ENCODE assay signal across 22 mouse cellular contexts in genomic region chr10:126267321-126267998, GRCm38 (mm10).
DNase-seq lines count a peak whose midpoint lies in the region; ATAC-seq and TF ChIP-seq lines count a peak whose summit lies in the region.
"Had no signal": no experiment of that assay in that cellular context is flagged by ENCODE, and none has a peak within 500 bp of the region (broad histone marks: within the 10 kb centered on the region; RNA-seq: fewer than 3 reads in every experiment).

No protein-coding gene starts in this region.

- WGBS in heart, embryonic 10.5 days: 76% methylated on average over 2 of the region's 2 CpGs
- 76% methylated on average over 2 of the region's 2 CpGs for WGBS in heart, embryonic 11.5 days (ENCODE audit: insufficient replicate concordance)
- 91% methylated on average over 2 of the region's 2 CpGs for WGBS in hindbrain, postnatal 0 days

- ATAC-seq in heart, embryonic 11.5 days (replicated peaks; ENCODE audit: insufficient number of reproducible peaks, low FRiP score, low TSS enrichment): no peak
- ATAC-seq in hindbrain, postnatal 0 days: no peak
- ATAC-seq: forebrain, embryonic 16.5 days; intestine, embryonic 16.5 days had no signal

- H3K4me3 ChIP-seq in heart, embryonic 10.5 days: no peak overlapping the region
- H3K4me3 ChIP-seq in heart, embryonic 11.5 days (ENCODE audit: low read depth, low read length): no peak overlapping the region
- no peak overlapping the region for H3K4me3 ChIP-seq in hindbrain, postnatal 0 days (ENCODE audit: low read length)
- H3K4me3 ChIP-seq: heart, adult 2 months; heart, embryonic 15.5 days; hindbrain, embryonic 15.5 days; limb, embryonic 13.5 days; liver, embryonic 13.5 days; midbrain, embryonic 12.5 days had no signal

- peak; percentile 57 to 59 for DNase-seq in adrenal gland, adult (ENCODE audit: inconsistent age in 2 of 2, low spot score in 1 of 2)
- no peak for DNase-seq in adrenal gland, postnatal 25 days
- DNase-seq in heart, embryonic 10.5 days (ENCODE audit: low spot score): peak; percentile 24
- DNase-seq in right cerebral cortex, adult 18-20 months: peak; percentile 29
- DNase-seq in right cerebral cortex, postnatal 25 days: no peak
- DNase-seq in hindbrain, postnatal 0 days (ENCODE audit: low spot score): no peak
- DNase-seq in ovary, adult 18-20 months (ENCODE audit: low spot score): no peak
- DNase-seq: cerebellum, adult 9-10 months; gastrocnemius, postnatal 25 days; heart, adult 2 months; heart, postnatal 4 days; kidney, postnatal 25 days; liver, embryonic 13.5 days; lung, adult 2 months; lung, postnatal 14 days had no signal

- H3K27me3 ChIP-seq in heart, embryonic 10.5 days (ENCODE audit: insufficient read depth, poor library complexity, severe bottlenecking): no peaks in the 10 kb centered on the region
- no peaks in the 10 kb centered on the region for H3K27me3 ChIP-seq in heart, embryonic 11.5 days (ENCODE audit: control insufficient read depth, insufficient read depth, low read length)
- no peaks in the 10 kb centered on the region for H3K27me3 ChIP-seq in hindbrain, postnatal 0 days (ENCODE audit: insufficient read depth, low read length)
- H3K27me3 ChIP-seq: heart, embryonic 15.5 days; hindbrain, embryonic 15.5 days; limb, embryonic 13.5 days; liver, embryonic 13.5 days; midbrain, embryonic 12.5 days had no signal

- H3K36me3 ChIP-seq in heart, embryonic 10.5 days: no peaks in the 10 kb centered on the region
- no peaks in the 10 kb centered on the region for H3K36me3 ChIP-seq in heart, embryonic 11.5 days (ENCODE audit: control insufficient read depth, insufficient read depth, low read length)
- no peaks in the 10 kb centered on the region for H3K36me3 ChIP-seq in hindbrain, postnatal 0 days (ENCODE audit: insufficient read depth, low read length)
- H3K36me3 ChIP-seq: heart, embryonic 15.5 days; hindbrain, embryonic 15.5 days; limb, embryonic 13.5 days; liver, embryonic 13.5 days; midbrain, embryonic 12.5 days had no signal

- no peak overlapping the region for H3K27ac ChIP-seq in heart, embryonic 10.5 days
- H3K27ac ChIP-seq in heart, embryonic 11.5 days (ENCODE audit: low read depth, low read length): no peak overlapping the region
- H3K27ac ChIP-seq in hindbrain, postnatal 0 days: no peak overlapping the region
- H3K27ac ChIP-seq: heart, adult 2 months; heart, embryonic 15.5 days; hindbrain, embryonic 15.5 days; limb, embryonic 13.5 days; liver, embryonic 13.5 days; midbrain, embryonic 12.5 days had no signal

- H3K9me3 ChIP-seq in heart, embryonic 10.5 days: no peaks in the 10 kb centered on the region
- no peaks in the 10 kb centered on the region for H3K9me3 ChIP-seq in heart, embryonic 11.5 days (replicated peaks; ENCODE audit: control insufficient read depth, low read length)
- H3K9me3 ChIP-seq in hindbrain, postnatal 0 days (ENCODE audit: low read length): no peaks in the 10 kb centered on the region
- H3K9me3 ChIP-seq: heart, embryonic 15.5 days; hindbrain, embryonic 15.5 days; midbrain, embryonic 12.5 days had no signal

- H3K9ac ChIP-seq in heart, embryonic 11.5 days (ENCODE audit: low read depth, low read length): no peak overlapping the region
- H3K9ac ChIP-seq in hindbrain, postnatal 0 days (replicated peaks; ENCODE audit: low read length): no peak overlapping the region
- H3K9ac ChIP-seq: heart, embryonic 15.5 days; hindbrain, embryonic 15.5 days; limb, embryonic 13.5 days; liver, embryonic 13.5 days; midbrain, embryonic 12.5 days had no signal

- H3K4me2 ChIP-seq in heart, embryonic 11.5 days: no peak overlapping the region
- H3K4me2 ChIP-seq in hindbrain, postnatal 0 days (ENCODE audit: low read depth, low read length): no peak overlapping the region
- H3K4me2 ChIP-seq: heart, embryonic 15.5 days; hindbrain, embryonic 15.5 days; limb, embryonic 13.5 days; liver, embryonic 13.5 days; midbrain, embryonic 12.5 days had no signal

- no peaks in the 10 kb centered on the region for H3K4me1 ChIP-seq in heart, embryonic 10.5 days
- no peaks in the 10 kb centered on the region for H3K4me1 ChIP-seq in heart, embryonic 11.5 days (ENCODE audit: control insufficient read depth, insufficient read depth, low read length)
- no peaks in the 10 kb centered on the region for H3K4me1 ChIP-seq in hindbrain, postnatal 0 days (ENCODE audit: insufficient read depth, low read length)
- H3K4me1 ChIP-seq: heart, embryonic 15.5 days; hindbrain, embryonic 15.5 days; limb, embryonic 13.5 days; liver, embryonic 13.5 days; midbrain, embryonic 12.5 days had no signal

- no peak for TF ChIP-seq CTCF in hindbrain, postnatal 0 days (IDR thresholded peaks at IDR 0.05; ENCODE audit: low read depth)

Comparison
In these comparisons a context has a peak if more than half of its experiments do, and no peak if none do; other contexts are left out.
1. DNase-seq: peak in adrenal gland, adult (2 of 2), heart, embryonic 10.5 days (single experiment) and right cerebral cortex, adult 18-20 months (single experiment); none in adrenal gland, postnatal 25 days (single experiment), right cerebral cortex, postnatal 25 days (single experiment), hindbrain, postnatal 0 days (single experiment) and ovary, adult 18-20 months (single experiment).